Mouse (Mus musculus) limb, embryonic 12.5 days (tissue): Measurements from ENCODE around the gene Fam114a1. TPM values are rescaled to one million over a fixed set of nuclear protein-coding genes. Genes with fewer than 3 reads are reported as not detected.

ENCODE experiments used
- ATAC-seq: fragments of 200-750 bp; cut with Nextera tagmentation; 2 replicates; pipeline ENCODE4 v1.8.0; 2017; ENCODE audit warnings: low read depth, moderate TSS enrichment; ENCODE audit not compliant: insufficient number of reproducible peaks, insufficient read depth, low FRiP score, low TSS enrichment
- H3K27ac ChIP-seq: fragments of 300-500 bp; sonication (generic); 2 replicates; pipeline ENCODE4 v1.5.1; 2016; ENCODE audit warnings: mild to moderate bottlenecking, moderate library complexity
- H3K27me3 ChIP-seq: fragments of 300-500 bp; sonication (generic); 2 replicates; pipeline ENCODE4 v1.6.1; 2016; ENCODE audit warnings: mild to moderate bottlenecking, moderate library complexity
- H3K36me3 ChIP-seq: fragments of 300-500 bp; sonication (generic); 2 replicates; pipeline ENCODE4 v1.6.1; 2016; ENCODE audit warnings: mild to moderate bottlenecking, moderate library complexity
- H3K4me1 ChIP-seq: fragments of 300-500 bp; sonication (generic); replicated peaks from 2 replicates; pipeline ENCODE4 v1.6.1; 2016
- H3K4me2 ChIP-seq: fragments of 300-500 bp; sonication (generic); 2 replicates; pipeline ENCODE4 v1.6.1; 2016; ENCODE audit warnings: mild to moderate bottlenecking, moderate library complexity
- H3K4me3 ChIP-seq: fragments of 300-500 bp; sonication (generic); replicated peaks from 2 replicates; pipeline ENCODE4 v1.5.1; 2016; ENCODE audit warnings: mild to moderate bottlenecking
- H3K9ac ChIP-seq: fragments of 300-500 bp; sonication (generic); replicated peaks from 2 replicates; pipeline ENCODE4 v1.6.1; 2016; ENCODE audit warnings: mild to moderate bottlenecking, moderate library complexity
- H3K9me3 ChIP-seq: fragments of 300-500 bp; sonication (generic); 2 replicates; pipeline ENCODE4 v1.6.1; 2016; ENCODE audit warnings: mild to moderate bottlenecking, moderate library complexity
- WGBS: fragments of 180-500 bp; shearing (Covaris S2); methylation state at CpG from one replicate; pipeline ENCODE4 v1.1.7; 2016; 5-methylcytosine and 5-hydroxymethylcytosine counted together
- microRNA counts: library from miRNA; unstranded; fragments of <30 nt; microRNA quantifications from one replicate; lab custom pipeline; 2017
- microRNA-seq: library from miRNA; unstranded; fragments of <30 nt; microRNA quantifications from one replicate; pipeline ENCODE4, GENCODE M21; 2017
- polyA plus RNA-seq: library from polyadenylated mRNA; unstranded; fragments of >200 nt; fragmentation: Nextera tagmentation; extraction: Ambion mirVana; gene quantifications from 2 replicates; pipeline ENCODE4 v1.2.1, GENCODE M21; 2016

Fam114a1 gene
- polyA plus RNA-seq, 1 experiment from 2014 or later = 32.2 TPM

DNA sequence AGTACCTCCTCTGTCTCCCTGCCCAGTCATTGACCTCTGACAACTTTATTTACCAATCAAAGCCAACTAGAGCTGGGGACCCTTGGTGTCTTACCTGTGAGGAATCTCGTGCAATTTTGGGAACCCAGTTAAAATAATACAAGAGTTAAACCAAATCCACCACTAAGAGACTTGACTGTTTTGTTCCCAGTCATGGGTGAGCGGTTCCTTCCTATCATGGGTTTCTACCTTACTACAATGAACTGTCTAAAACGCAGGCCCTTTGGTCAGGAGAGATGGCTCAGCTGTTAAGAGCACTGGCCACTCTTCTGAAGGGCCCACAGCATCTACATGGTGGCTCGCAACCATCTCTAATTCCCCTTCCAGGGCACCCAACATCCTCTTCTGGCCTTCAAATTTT lies 112.0 kb downstream of the Fam114a1 start:
- no peak overlapping the region for H3K4me2 ChIP-seq
- peaks cover 2% of the 10 kb centered on the region; the same call in 1 of the 2 replicates for H3K4me1 ChIP-seq
- no peak overlapping the region for H3K9ac ChIP-seq
- 86% methylated on average over 4 of the region's 4 CpGs for WGBS
- no peaks in the 10 kb centered on the region for H3K27me3 ChIP-seq
- H3K4me3 ChIP-seq = no peak overlapping the region
- H3K36me3 ChIP-seq = no peaks in the 10 kb centered on the region
- no peak for ATAC-seq
- H3K27ac ChIP-seq = no peak overlapping the region
- H3K9me3 ChIP-seq = no peaks in the 10 kb centered on the region

DNA sequence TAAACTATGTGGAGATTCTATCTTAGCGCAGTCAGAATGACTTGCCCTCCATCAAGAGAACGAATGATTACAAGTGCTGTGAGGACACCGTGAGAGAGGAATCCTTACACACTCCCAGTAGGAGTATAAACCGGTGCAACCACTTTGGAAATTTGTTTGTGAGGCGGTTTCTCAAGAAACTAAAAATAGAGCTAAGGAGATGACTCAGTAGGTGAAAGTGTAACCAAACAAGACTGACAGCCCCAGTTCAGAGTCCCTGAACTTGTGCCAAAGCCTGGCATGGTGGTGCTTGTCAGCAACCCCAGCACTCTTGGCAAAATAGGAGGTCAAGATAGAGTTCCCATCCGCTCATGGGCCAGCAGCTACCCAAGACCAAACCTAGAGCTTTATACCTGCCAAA lies 116.7 kb downstream of the Fam114a1 start:
- no peak overlapping the region for H3K27ac ChIP-seq
- no peak overlapping the region for H3K9ac ChIP-seq
- no peaks in the 10 kb centered on the region for H3K4me1 ChIP-seq
- H3K4me3 ChIP-seq = no peak overlapping the region
- H3K9me3 ChIP-seq = no peaks in the 10 kb centered on the region
- no peak for ATAC-seq
- H3K36me3 ChIP-seq = no peaks in the 10 kb centered on the region
- no peaks in the 10 kb centered on the region for H3K27me3 ChIP-seq
- no peak overlapping the region for H3K4me2 ChIP-seq
- WGBS = 83% methylated on average over 6 of the region's 6 CpGs

DNA sequence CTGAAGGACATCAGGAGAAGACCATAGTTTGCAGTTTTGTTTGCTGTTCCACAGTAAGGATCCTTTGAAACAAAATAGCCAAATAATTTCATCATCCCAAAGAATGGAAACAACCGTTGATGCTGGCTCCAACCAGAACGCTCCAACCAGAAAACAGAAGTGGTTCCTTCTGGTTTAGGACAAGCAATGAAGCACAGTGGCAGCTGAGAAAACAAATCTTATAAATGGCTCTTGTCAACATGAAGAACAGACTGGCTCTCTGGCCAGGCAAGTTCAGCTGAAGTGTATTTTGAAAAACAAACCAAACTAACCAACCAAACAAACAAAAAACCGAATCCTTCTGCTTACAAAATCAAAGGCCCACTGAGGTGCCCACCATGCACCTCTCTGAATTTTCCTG lies 119.8 kb downstream of the Fam114a1 start:
- no peak overlapping the region for H3K27ac ChIP-seq
- H3K9ac ChIP-seq = no peak overlapping the region
- WGBS = 70% methylated on average over 3 of the region's 3 CpGs
- H3K27me3 ChIP-seq = no peaks in the 10 kb centered on the region
- H3K36me3 ChIP-seq = no peaks in the 10 kb centered on the region
- H3K4me2 ChIP-seq = no peak overlapping the region
- no peak for ATAC-seq
- H3K4me3 ChIP-seq = no peak overlapping the region
- H3K9me3 ChIP-seq = no peaks in the 10 kb centered on the region
- peaks cover 18% of the 10 kb centered on the region for H3K4me1 ChIP-seq

GRCm38 (mm10) chr5:65091184-65091858 lies 121.5 kb downstream of the Fam114a1 start:
- Histone ChIP-seq H3K4me3 (no peak overlapping the region), H3K27me3 (no peaks in the 10 kb centered on the region), H3K4me2 (no peak overlapping the region), H3K27ac (no peak overlapping the region), H3K9me3 (no peaks in the 10 kb centered on the region), H3K9ac (no peak overlapping the region), H3K36me3 (no peaks in the 10 kb centered on the region), H3K4me1 (peaks cover 18% of the 10 kb centered on the region)
- 73% methylated on average over 11 of the region's 11 CpGs for WGBS
- no peak for ATAC-seq

MicroRNAs encoded within 50 kb of the gene (microRNA counts, 519-probe panel; counts per million panel counts)
- microRNA mmu-miR-574-3p (lab: Ali Mortazavi, UCI) (not detected), microRNA mmu-miR-574-5p (lab: Ali Mortazavi, UCI) (not detected)

Small RNA genes lying within 50 kb of the gene (microRNA-seq; reads per million reads assigned to microRNA genes)
- 73.7 reads per million, percentile 48 among the genes with 10 or more reads in this experiment for gene Mir574

Other genes with a start within 250 kb of the Fam114a1 start
- gene Klf3, start 166.7 kb upstream of the Fam114a1 start, polyA plus RNA-seq = 37.2 and 37.8 TPM in 2 replicates
- gene Tlr1, start 36.5 kb upstream of the Fam114a1 start, polyA plus RNA-seq = 0.52 and 0.55 TPM in 2 replicates
- 0.31 and 0.40 TPM in 2 replicates for gene Tlr6, start 10.0 kb upstream of the Fam114a1 start, polyA plus RNA-seq
- 0.15 TPM in 1 of 2 replicates, not detected in the other for gene Tmem156, start 122.1 kb downstream of the Fam114a1 start, polyA plus RNA-seq
- 24.5 and 24.8 TPM in 2 replicates for gene Klhl5, start 137.5 kb downstream of the Fam114a1 start, polyA plus RNA-seq
- 12.2 and 16.6 TPM in 2 replicates for gene Wdr19, start 229.6 kb downstream of the Fam114a1 start, polyA plus RNA-seq